9 mouse cellular contexts compared by ENCODE assay signal in the genomic region with DNA sequence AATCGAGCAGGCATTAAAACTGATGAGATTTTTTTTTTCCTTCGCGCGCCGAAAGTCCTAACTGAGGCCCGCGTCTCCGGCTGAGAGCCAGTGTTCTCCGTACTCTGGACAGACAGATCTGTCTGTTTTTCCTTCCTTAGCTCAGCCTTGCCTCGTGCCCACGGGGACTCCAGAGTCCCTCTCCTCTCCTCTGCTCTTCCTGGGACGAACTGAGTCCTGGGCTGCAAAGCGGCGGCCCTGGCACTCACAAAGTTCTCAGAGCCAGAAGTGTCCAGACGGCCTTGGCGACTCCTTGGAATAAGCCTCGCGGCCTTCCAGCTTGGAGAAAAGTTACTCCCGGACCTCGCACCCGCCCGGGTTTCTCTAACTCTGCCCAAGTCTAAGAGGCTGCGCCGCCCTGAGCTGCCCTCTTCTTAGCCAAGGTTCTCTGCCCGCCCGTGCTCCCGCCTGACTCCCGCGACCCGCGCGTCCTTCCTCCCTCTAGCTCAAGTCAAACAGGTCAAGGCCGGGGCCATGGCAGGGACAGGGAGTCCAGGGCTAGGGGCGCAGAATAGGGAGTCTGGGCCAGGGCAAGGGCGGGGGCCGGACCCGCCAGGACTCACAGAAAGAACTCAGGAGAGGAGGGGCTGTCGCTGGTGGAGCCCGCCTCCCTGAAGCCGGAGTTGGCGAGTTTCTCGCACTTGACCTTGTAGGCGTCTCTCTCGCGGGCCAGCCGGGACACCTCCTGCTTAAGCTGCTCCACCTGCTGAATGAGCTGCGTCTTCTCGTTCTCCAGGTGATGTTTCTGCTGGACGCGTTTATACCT. TPM values are rescaled to one million over a fixed set of nuclear protein-coding genes. Genes with fewer than 3 reads are reported as not detected.
DNase-seq lines count a peak whose midpoint lies in the region; ATAC-seq and TF ChIP-seq lines count a peak whose summit lies in the region.
"Had no signal": no experiment of that assay in that cellular context is flagged by ENCODE, and none has a peak within 500 bp of the region (broad histone marks: within the 10 kb centered on the region; RNA-seq: fewer than 3 reads in every experiment).

No protein-coding gene starts in this region.

- H3K27ac ChIP-seq in embryonic facial prominence, embryonic 13.5 days: 0 out of 2 replicates have a peak overlapping the region, but pooled peaks have one; percentile 90
- H3K27ac ChIP-seq in heart, embryonic 14.5 days (replicated peaks in 1 of 2; ENCODE audit: control insufficient read depth in 1 of 2, insufficient read depth in 1 of 2, low read depth in 2 of 2, low read length in 2 of 2): no peak overlapping the region
- H3K27ac ChIP-seq in kidney, postnatal 0 days: peak overlapping the region; percentile 6; the same call in 1 of the 2 replicates

- no peak for TF ChIP-seq CTCF in kidney, postnatal 0 days (IDR thresholded peaks at IDR 0.05; ENCODE audit: low read depth)

- ATAC-seq in embryonic facial prominence, embryonic 13.5 days (ENCODE audit: insufficient number of reproducible peaks, insufficient read depth, low FRiP score, low TSS enrichment, low read depth): no peak
- ATAC-seq in heart, embryonic 14.5 days (ENCODE audit: insufficient number of reproducible peaks, insufficient read depth, low FRiP score, low read depth): no peak
- ATAC-seq in kidney, postnatal 0 days (replicated peaks; ENCODE audit: low FRiP score, low read depth): no peak

- H3K4me2 ChIP-seq in embryonic facial prominence, embryonic 13.5 days: peak overlapping the region; percentile 93
- H3K4me2 ChIP-seq in heart, embryonic 14.5 days (ENCODE audit: low read length): peak overlapping the region; percentile 98
- peak overlapping the region; percentile 93 for H3K4me2 ChIP-seq in kidney, postnatal 0 days (ENCODE audit: low read length)

- H3K4me3 ChIP-seq in embryonic facial prominence, embryonic 13.5 days: peak overlapping the region; percentile 65
- peak overlapping the region; percentile 53 to 62 for H3K4me3 ChIP-seq in heart, embryonic 14.5 days (ENCODE audit: control insufficient read depth in 1 of 2, insufficient read depth in 1 of 2, low read depth in 1 of 2, low read length in 2 of 2)
- H3K4me3 ChIP-seq in kidney, postnatal 0 days (replicated peaks; ENCODE audit: low read depth, low read length): peak overlapping the region; percentile 50

- peak overlapping the region; percentile 84 for H3K9ac ChIP-seq in embryonic facial prominence, embryonic 13.5 days
- H3K9ac ChIP-seq in heart, embryonic 14.5 days (ENCODE audit: low read length): peak overlapping the region; percentile 78
- H3K9ac ChIP-seq in kidney, postnatal 0 days (ENCODE audit: low read depth, low read length): peak overlapping the region; percentile 67

- H3K4me1 ChIP-seq in embryonic facial prominence, embryonic 13.5 days: peaks cover 55% of the 10 kb centered on the region
- peaks cover 12 to 25% of the 10 kb centered on the region in 2 experiments; a peak in 3 of 4 replicates for H3K4me1 ChIP-seq in heart, embryonic 14.5 days (ENCODE audit: control insufficient read depth in 2 of 2, insufficient read depth in 2 of 2, low read length in 2 of 2)
- H3K4me1 ChIP-seq in kidney, postnatal 0 days (replicated peaks; ENCODE audit: insufficient read depth, low read length): peaks cover 19% of the 10 kb centered on the region

- H3K9me3 ChIP-seq in embryonic facial prominence, embryonic 13.5 days: no peaks in the 10 kb centered on the region
- H3K9me3 ChIP-seq in heart, embryonic 14.5 days (ENCODE audit: control insufficient read depth, low read length): no peaks in the 10 kb centered on the region
- no peaks in the 10 kb centered on the region for H3K9me3 ChIP-seq in kidney, postnatal 0 days (replicated peaks; ENCODE audit: low read length)

- H3K27me3 ChIP-seq in embryonic facial prominence, embryonic 13.5 days: peaks cover 77% of the 10 kb centered on the region
- H3K27me3 ChIP-seq in heart, embryonic 14.5 days (ENCODE audit: control insufficient read depth, insufficient read depth, low read length): peaks cover 65% of the 10 kb centered on the region
- peaks cover 58% of the 10 kb centered on the region for H3K27me3 ChIP-seq in kidney, postnatal 0 days (ENCODE audit: insufficient read depth, low read length)

- WGBS in embryonic facial prominence, embryonic 13.5 days: under 1% methylated on average over 50 of the region's 50 CpGs
- WGBS in heart, embryonic 14.5 days: under 1% methylated on average over 50 of the region's 50 CpGs
- under 1% methylated on average over 48 of the region's 50 CpGs for WGBS in kidney, postnatal 0 days

- DNase-seq in adrenal gland, postnatal 14 days: peak; percentile 74
- DNase-seq in kidney, postnatal 0 days (ENCODE audit: low spot score): no peak
- DNase-seq in lung, postnatal 4 days: peak; percentile 34 to 47
- peak; percentile 72 for DNase-seq in testis, postnatal 10 days (ENCODE audit: low spot score)
- no peak for DNase-seq in spleen, postnatal 36 days (ENCODE audit: low spot score in 2 of 2)
- no peak for DNase-seq in spleen, postnatal 14 days (ENCODE audit: low spot score in 2 of 2)

- H3K36me3 ChIP-seq in embryonic facial prominence, embryonic 13.5 days: no peaks in the 10 kb centered on the region
- no peaks in the 10 kb centered on the region for H3K36me3 ChIP-seq in heart, embryonic 14.5 days (ENCODE audit: control insufficient read depth, insufficient read depth, low read length)
- no peaks in the 10 kb centered on the region for H3K36me3 ChIP-seq in kidney, postnatal 0 days (ENCODE audit: insufficient read depth, low read length)

RNA-seq across cellular contexts. Expression of a gene that starts 1.6 kb away (rescaled TPM):
- 21.0 and 23.4 TPM in 2 replicates for total RNA-seq in adrenal gland, postnatal 14 days (2021)
- 24.2 and 26.8 TPM in 2 replicates for polyA plus RNA-seq in embryonic facial prominence, embryonic 13.5 days (2015; fragmentation: Nextera tagmentation; extraction: Ambion mirVana)
- polyA plus RNA-seq in heart, embryonic 14.5 days (2014; fragmentation: Nextera tagmentation; extraction: Ambion mirVana): 7.1 and 7.9 TPM in 2 replicates
- 31.5 and 31.7 TPM in 2 replicates for polyA plus RNA-seq in kidney, postnatal 0 days (2015; fragmentation: Nextera tagmentation; extraction: Ambion mirVana)
- total RNA-seq: common myeloid progenitor, adult 5-6 weeks had no signal

RNA-seq across cellular contexts. Expression of a gene that starts 31.3 kb away (rescaled TPM):
- 3.5 and 5.0 TPM in 2 replicates for total RNA-seq in adrenal gland, postnatal 14 days (2021)
- polyA plus RNA-seq in embryonic facial prominence, embryonic 13.5 days (2015; fragmentation: Nextera tagmentation; extraction: Ambion mirVana): 0.95 TPM in 1 of 2 replicates, not detected in the other
- 15.8 and 16.8 TPM in 2 replicates for polyA plus RNA-seq in heart, embryonic 14.5 days (2014; fragmentation: Nextera tagmentation; extraction: Ambion mirVana)
- polyA plus RNA-seq in kidney, postnatal 0 days (2015; fragmentation: Nextera tagmentation; extraction: Ambion mirVana): 0.28 and 0.49 TPM in 2 replicates
- total RNA-seq: common myeloid progenitor, adult 5-6 weeks had no signal

Comparison
In these comparisons a context has a peak if more than half of its experiments do, and no peak if none do; other contexts are left out.
1. DNase-seq: peak in adrenal gland, postnatal 14 days (single experiment), lung, postnatal 4 days (2 of 2) and testis, postnatal 10 days (single experiment); none in kidney, postnatal 0 days (single experiment), spleen, postnatal 36 days (0 of 2) and spleen, postnatal 14 days (0 of 2).
2. H3K27ac ChIP-seq: peak in embryonic facial prominence, embryonic 13.5 days (single experiment) and kidney, postnatal 0 days (single experiment); none in heart, embryonic 14.5 days (0 of 2).
3. Peak in every context shown above with its lines, with median percentiles within 50 percentile points of each other: H3K4me2 ChIP-seq, H3K4me3 ChIP-seq and H3K9ac ChIP-seq.